Mouse (Mus musculus) ovary, postnatal 14 days (tissue): ENCODE data around the gene Tmigd1.
A peak's percentile ranks its signal among the peaks of the same experiment; 100 is the strongest.
"Not testable (repeated sequence)": the region's sequence is repeated elsewhere in the genome, so short reads cannot be mapped to it uniquely, and the experiment has no call there.

ENCODE experiments used
- DNase-seq: peaks from one replicate; pipeline ENCODE4 v3.0.0; 2022; ENCODE audit warnings: low spot score

The Tmigd1 gene

GRCm38 (mm10) chr11:76899758-76900738, 1.9 kb upstream of the Tmigd1 start:
- DNase-seq: no peak

DNA sequence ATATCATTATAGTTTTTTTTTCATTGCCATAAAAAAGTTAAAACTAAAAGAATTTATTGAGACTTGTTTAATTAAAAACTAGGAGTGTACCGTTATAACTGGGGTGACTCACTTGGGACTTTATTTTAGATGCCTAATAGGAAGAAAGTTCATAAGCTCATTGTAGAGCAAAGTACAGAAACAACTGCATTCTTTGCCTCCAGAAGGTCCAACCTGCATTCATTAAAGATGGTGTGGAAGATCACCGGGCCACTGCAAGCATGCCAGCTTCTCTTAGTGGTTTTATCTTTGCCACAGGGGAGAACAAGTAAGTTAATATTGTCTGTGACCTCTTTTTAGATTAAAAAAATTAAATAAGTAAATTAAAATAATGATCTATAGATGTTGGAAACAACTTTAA, 2.4 kb downstream of the Tmigd1 start:
- no peak for DNase-seq

DNA sequence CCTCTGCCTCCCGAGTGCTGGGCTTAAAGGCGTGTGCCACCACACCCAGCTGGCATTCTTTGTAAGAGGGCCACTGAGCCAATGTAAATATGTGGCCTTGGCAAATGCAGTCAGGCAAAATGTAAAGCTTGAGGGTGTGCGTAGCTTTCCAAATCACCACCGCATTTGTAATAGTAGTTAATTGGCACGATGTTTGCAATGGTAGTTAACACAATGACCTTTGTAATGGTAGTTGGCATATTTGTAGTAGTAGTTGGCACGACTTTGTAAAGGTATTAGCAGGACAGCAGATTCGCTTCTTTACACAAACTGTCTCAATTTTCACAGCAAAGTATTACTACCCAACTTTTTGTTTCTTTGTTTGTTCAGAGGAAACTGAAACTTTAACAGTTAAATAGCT, 6.7 kb downstream of the Tmigd1 start:
- DNase-seq: no peak

DNA sequence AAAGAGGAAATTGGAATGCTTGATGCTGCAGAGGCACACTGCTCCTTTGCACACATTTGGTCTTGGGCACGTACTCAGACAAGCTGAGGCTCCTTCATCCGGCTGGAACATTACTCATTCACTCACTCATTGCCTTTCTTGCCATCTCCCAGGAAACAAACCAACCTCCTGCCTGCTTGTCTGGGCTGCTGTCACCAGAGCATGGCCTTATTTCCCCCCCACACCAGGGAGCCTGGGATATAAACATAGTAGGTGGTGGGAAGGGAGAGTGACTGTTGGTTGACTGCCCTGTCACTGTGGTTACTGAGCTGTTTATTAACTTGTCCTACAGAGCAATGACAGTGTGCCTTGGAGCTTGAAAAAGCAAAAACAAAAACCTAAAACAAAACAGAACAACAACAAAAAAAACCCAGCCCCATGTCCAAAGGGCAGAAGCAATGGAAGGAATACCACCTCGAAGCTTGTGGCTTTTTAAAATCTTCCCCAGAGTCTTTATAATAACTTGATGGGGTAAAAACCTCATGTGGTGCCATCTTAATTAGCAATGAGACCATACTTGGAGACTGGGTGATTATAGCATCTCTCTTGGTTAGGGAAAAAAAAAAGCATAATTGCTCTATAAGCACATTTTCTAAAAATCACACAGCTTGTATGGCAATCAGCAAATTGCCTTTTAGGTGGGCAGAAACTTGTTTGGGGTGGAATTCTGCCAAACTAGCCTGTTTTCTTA, 9.5 kb downstream of the Tmigd1 start:
- DNase-seq: no peak

GRCm38 (mm10) chr11:76912055-76912395, 10.1 kb downstream of the Tmigd1 start:
- no peak for DNase-seq

- DNase-seq: no peak
These were observed 12.4 kb downstream of the Tmigd1 start for GRCm38 (mm10) chr11:76914366-76914765.

DNA sequence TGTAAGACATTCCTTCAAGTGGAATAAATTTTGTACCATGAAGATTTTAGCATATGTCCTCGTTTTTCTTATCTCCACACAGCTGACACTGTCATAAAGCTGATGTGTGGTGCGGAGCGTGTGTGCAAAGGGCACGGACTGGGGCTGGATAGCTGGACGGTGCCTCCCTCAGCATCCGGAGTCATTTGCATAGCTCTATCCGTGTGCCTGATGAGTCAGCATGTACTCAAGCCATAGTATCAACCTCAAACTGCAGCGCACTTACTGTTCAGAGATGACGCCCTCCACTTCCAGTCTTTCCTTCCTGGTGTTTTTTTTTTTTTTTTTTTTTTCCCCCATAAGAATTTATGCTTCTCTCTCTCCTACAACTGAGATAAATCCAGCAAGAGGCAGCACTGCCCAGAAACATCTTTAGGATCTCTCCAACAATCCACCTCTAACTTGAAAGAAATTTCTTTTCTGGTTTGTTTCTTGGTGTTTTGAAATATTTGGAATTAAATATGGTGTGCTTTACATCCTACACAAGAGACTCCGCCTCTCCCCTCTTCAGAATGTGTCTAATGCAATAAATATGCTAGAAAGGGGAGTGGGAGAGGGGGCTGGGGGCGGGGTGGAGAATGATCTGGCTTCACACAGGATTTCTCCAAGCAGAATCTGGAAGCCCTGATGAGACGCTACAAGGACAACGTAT, 14.7 kb downstream of the Tmigd1 start:
- DNase-seq: no peak

DNA sequence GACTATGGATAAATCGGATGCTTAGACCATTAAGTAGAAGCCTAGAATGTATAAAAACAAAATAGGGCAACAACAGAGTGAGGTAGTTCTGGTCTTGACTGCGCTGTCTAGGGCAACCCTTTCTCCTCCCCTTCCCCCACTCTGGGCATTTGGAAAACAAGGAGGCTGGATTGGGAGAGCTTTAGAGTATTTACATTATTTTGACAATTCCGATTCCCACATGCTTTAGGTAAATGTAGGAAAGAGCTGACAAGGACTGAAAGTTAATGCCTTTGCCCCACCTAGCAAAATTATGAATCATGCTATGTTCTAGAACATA, 15.2 kb downstream of the Tmigd1 start:
- DNase-seq: no peak

DNA sequence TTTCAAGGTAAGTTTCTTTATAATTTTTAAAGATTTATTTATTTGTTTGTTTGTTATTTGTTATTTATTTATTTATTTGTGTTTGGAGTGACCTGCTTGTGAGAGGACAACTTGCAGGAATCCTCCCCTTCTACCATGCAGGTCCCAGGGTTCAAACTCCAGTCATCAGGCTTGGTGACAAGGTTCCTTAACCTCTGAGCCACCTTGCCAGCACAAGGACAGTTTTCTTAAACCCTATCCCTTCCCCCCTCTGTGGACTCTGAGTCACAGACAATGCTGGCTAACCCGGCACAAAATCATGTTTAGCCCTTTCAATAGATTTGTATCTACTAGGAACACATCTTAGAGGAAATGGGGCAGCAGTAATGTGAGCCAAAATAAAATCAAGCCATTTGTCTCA, 18.6 kb downstream of the Tmigd1 start:
- no peak for DNase-seq

DNA sequence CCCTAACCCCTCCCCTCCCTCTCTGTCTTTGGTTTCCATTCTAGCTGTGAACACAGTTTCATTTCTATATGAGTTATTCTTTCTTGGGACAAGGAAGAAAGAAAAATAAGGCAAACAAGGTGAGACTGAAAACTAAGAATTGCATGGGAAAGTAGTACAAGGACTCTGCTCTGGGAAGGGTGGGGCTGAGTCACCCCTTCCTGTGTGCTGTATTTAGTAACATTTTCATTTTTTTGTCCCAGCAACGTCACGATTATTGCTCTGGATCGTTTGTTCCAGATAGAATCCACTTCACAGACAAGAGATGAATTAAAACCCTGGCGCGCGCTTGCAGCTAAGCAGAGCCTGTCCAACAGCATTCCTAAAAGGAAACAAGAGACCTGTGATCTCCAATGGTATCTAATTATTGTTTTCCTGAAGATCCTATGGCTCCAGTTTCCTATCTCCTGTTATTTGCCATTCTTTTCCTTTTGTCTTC, 22.8 kb downstream of the Tmigd1 start, which contains the start of gene Blmh:
Blmh (plus strand) TSS at position 51 of the 478 bp plus-strand sequence.
- DNase-seq: no peak

GRCm38 (mm10) chr11:76928586-76928985, 26.6 kb downstream of the Tmigd1 start:
- not testable (repeated sequence) for DNase-seq

DNA sequence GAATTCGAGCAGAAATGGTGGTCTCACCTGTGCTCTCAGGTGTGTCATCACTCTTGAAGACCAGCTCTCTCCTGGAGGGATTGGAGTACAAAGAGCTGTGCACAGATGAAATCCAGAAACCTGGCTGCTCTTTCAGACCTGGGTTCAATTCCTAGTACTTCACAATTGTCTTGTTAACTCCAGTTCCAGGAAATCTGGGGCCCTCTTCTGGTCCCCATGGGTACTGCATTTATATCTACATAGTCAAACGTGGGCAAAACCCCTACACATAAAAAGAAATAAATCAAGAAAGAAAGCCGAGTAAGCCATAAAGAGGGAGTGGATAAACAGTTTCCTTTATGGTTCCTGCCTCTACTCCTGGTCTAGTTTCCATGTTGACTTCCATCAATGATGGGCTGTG, 31.2 kb downstream of the Tmigd1 start:
- DNase-seq: no peak

- DNase-seq: no peak
These were observed 34.6 kb downstream of the Tmigd1 start for GRCm38 (mm10) chr11:76936578-76936977.

DNA sequence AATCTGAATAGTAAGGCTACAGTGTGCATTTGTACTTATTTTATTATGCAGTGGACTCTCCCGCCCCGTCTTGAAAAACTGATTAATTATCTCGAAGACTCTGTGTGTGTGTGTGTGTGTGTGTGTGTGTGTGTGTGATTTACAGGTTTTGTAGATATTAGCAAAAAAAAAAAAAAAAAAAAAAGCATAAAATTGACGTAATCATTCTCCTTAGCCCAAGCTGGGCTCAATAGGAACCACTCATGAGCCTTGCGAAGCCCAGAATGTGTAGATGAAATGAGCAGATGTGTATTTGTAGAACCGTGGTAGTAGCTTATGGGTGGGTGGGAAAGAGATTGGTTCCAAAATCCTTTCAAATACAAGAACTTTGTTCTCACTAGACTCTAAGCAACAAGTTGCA, 42.9 kb downstream of the Tmigd1 start:
- DNase-seq: no peak

- peak; percentile 96 for DNase-seq
These were observed 43.6 kb downstream of the Tmigd1 start for GRCm38 (mm10) chr11:76945386-76946202.

DNA sequence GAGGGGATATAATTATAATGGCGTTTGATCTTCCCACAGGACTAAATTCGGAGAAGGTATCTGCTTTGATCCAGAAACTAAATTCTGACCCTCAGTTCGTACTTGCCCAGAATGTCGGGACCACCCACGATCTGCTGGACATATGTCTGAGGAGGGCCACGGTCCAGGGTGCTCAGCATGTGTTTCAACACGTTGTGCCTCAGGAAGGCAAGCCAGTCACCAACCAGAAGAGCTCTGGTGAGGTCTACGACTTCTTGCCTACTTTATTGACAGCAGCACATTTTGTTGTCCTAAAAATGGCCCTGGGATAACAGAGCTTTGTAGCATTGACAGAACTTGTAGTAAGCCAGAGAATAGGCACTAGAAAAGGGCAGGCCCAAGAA, 44.2 kb downstream of the Tmigd1 start:
- no peak for DNase-seq

- no peak for DNase-seq
These were observed 51.6 kb downstream of the Tmigd1 start for GRCm38 (mm10) chr11:76953536-76953935.

DNA sequence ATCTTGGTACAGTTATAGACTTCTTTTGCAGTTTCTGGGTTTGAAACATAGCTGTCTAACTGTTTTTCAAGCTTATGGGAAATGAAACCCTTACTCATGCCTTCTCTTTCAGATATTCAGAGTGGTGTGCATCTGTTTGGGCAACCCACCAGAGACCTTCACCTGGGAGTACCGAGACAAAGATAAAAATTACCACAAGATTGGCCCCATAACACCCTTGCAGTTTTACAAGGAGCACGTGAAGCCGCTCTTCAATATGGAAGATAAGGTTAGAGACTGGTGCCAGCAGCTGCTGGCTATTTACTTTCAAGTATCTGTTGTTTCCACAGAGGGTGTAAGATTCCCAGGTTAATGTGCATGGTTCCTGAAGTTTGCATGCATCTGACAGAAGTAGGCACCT, 63.7 kb downstream of the Tmigd1 start:
- no peak for DNase-seq
